Mouse (Mus musculus) cerebellum, adult 2 months (tissue): ENCODE results near the gene Mettl16. TPM values are rescaled to one million over a fixed set of nuclear protein-coding genes. Genes with fewer than 3 reads are reported as not detected.
"Not testable (repeated sequence)": the region's sequence is repeated elsewhere in the genome, so short reads cannot be mapped to it uniquely, and the experiment has no call there.

Source experiments
- DNase-seq, 2 experiments: peaks; one replicate each; pipeline ENCODE4 v3.0.0; 2021
- H3K27ac ChIP-seq: fragments of 200-500 bp; 2 replicates; pipeline ENCODE4 v1.5.1; 2012; ENCODE audit warnings: low read length, control low read depth, inconsistent platforms; ENCODE audit not compliant: insufficient read depth
- H3K27me3 ChIP-seq: fragments of 200-500 bp; 2 replicates; pipeline ENCODE4 v1.6.1; 2012; ENCODE audit warnings: inconsistent platforms, mild to moderate bottlenecking, low read length, moderate library complexity; ENCODE audit not compliant: control insufficient read depth, insufficient read depth
- H3K4me1 ChIP-seq: fragments of 200-500 bp; 2 replicates; pipeline ENCODE4 v1.6.1; 2011; ENCODE audit warnings: low read length; ENCODE audit not compliant: control insufficient read depth, insufficient read depth
- H3K4me3 ChIP-seq: fragments of 200-500 bp; replicated peaks from 2 replicates; pipeline ENCODE3; 2011; ENCODE audit warnings: mild to moderate bottlenecking, low read depth, low read length, control low read depth; ENCODE audit not compliant: insufficient read depth
- CTCF ChIP-seq: fragments of 200-500 bp; IDR thresholded peaks from 2 replicates; pipeline ENCODE4 v1.5.1; 2011; ENCODE audit warnings: low read depth, mild to moderate bottlenecking, control low read depth, low read length, moderate library complexity, borderline replicate concordance; ENCODE audit not compliant: insufficient read depth
- POLR2A ChIP-seq: fragments of 200-500 bp; IDR thresholded peaks from 2 replicates; pipeline ENCODE4 v1.6.1; 2011; ENCODE audit warnings: low read length, control low read depth, borderline replicate concordance; ENCODE audit not compliant: insufficient read depth
- WGBS: fragments of 180-500 bp; shearing (Covaris S2); methylation state at CpG from one replicate; pipeline ENCODE4 v1.1.7; 2018; 5-methylcytosine and 5-hydroxymethylcytosine counted together
- polyA plus RNA-seq: library from polyadenylated mRNA; depleted of rRNA; stranded (reverse); fragments of >200 nt; gene quantifications from 2 replicates; pipeline ENCODE4 v1.2.3, GENCODE M21; 2012

The Mettl16 gene
- polyA plus RNA-seq, 1 experiment = 18.5 TPM

GRCm38 (mm10) chr11:74807246-74807882, 36.7 kb downstream of the Mettl16 start:
- Histone ChIP-seq H3K27me3 (no peaks in the 10 kb centered on the region), H3K4me1 (no peaks in the 10 kb centered on the region), H3K4me3 (no peak overlapping the region), H3K27ac (no peak overlapping the region)
- no peak for TF ChIP-seq POLR2A
- TF ChIP-seq CTCF = no peak
- WGBS = 82% methylated on average over 6 of the region's 6 CpGs
- no peak for DNase-seq

GRCm38 (mm10) chr11:74808251-74808853, 37.7 kb downstream of the Mettl16 start:
- no peak overlapping the region for H3K27ac ChIP-seq
- H3K4me3 ChIP-seq = no peak overlapping the region
- DNase-seq = no peak
- H3K27me3 ChIP-seq = no peaks in the 10 kb centered on the region
- TF ChIP-seq CTCF (no peak), POLR2A (no peak)
- no peaks in the 10 kb centered on the region for H3K4me1 ChIP-seq
- 92% methylated on average over 6 of the region's 6 CpGs for WGBS

GRCm38 (mm10) chr11:74810134-74810533, 39.5 kb downstream of the Mettl16 start:
- no peak overlapping the region for H3K4me3 ChIP-seq
- no peaks in the 10 kb centered on the region for H3K27me3 ChIP-seq
- no peak overlapping the region for H3K27ac ChIP-seq
- no peak for DNase-seq
- no peaks in the 10 kb centered on the region for H3K4me1 ChIP-seq
- no peak for TF ChIP-seq CTCF
- TF ChIP-seq POLR2A = no peak

- DNase-seq, H3K27ac ChIP-seq, H3K27me3 ChIP-seq, H3K4me1 ChIP-seq, H3K4me3 ChIP-seq: not testable (repeated sequence)
- WGBS = 84% methylated on average over 3 of the region's 3 CpGs
Observed at GRCm38 (mm10) chr11:74811027-74811426, 40.4 kb downstream of the Mettl16 start.

- WGBS = 71% methylated on average over 5 of the region's 5 CpGs
- no peak for DNase-seq
- no peak overlapping the region for H3K4me3 ChIP-seq
- no peak overlapping the region for H3K27ac ChIP-seq
- no peaks in the 10 kb centered on the region for H3K27me3 ChIP-seq
- TF ChIP-seq POLR2A = no peak
- no peak for TF ChIP-seq CTCF
- H3K4me1 ChIP-seq = no peaks in the 10 kb centered on the region
Observed at GRCm38 (mm10) chr11:74811538-74811937, 40.9 kb downstream of the Mettl16 start.

GRCm38 (mm10) chr11:74815795-74816194, 45.2 kb downstream of the Mettl16 start:
- Histone ChIP-seq H3K4me1 (no peaks in the 10 kb centered on the region), H3K4me3 (no peak overlapping the region), H3K27me3 (no peaks in the 10 kb centered on the region), H3K27ac (no peak overlapping the region)
- no peak for DNase-seq
- no peak for TF ChIP-seq POLR2A
- no peak for TF ChIP-seq CTCF

GRCm38 (mm10) chr11:74820921-74821320, 50.3 kb downstream of the Mettl16 start:
- no peaks in the 10 kb centered on the region for H3K4me1 ChIP-seq
- H3K27ac ChIP-seq = no peak overlapping the region
- DNase-seq = no peak
- TF ChIP-seq POLR2A = no peak
- no peak for TF ChIP-seq CTCF
- WGBS = 65% methylated on average over 1 of the region's 1 CpGs
- no peak overlapping the region for H3K4me3 ChIP-seq
- no peaks in the 10 kb centered on the region for H3K27me3 ChIP-seq

GRCm38 (mm10) chr11:74821463-74821862, 50.8 kb downstream of the Mettl16 start:
- TF ChIP-seq CTCF = no peak
- no peak for TF ChIP-seq POLR2A
- Histone ChIP-seq H3K4me1 (no peaks in the 10 kb centered on the region), H3K27ac (no peak overlapping the region), H3K4me3 (no peak overlapping the region), H3K27me3 (no peaks in the 10 kb centered on the region)
- peak in 1 of 2 experiments; percentile 26 for DNase-seq
- WGBS = 29% methylated on average over 1 of the region's 1 CpGs
